Mouse (Mus musculus) left cerebral cortex, adult 9 months (tissue): ENCODE measurements around the gene Plekhm3.

Source experiments
- DNase-seq, 2 experiments: peaks; one replicate each; pipeline ENCODE4 v3.0.0; 2022; ENCODE audit warnings: low spot score in 2 of 2

Gene Plekhm3

DNA sequence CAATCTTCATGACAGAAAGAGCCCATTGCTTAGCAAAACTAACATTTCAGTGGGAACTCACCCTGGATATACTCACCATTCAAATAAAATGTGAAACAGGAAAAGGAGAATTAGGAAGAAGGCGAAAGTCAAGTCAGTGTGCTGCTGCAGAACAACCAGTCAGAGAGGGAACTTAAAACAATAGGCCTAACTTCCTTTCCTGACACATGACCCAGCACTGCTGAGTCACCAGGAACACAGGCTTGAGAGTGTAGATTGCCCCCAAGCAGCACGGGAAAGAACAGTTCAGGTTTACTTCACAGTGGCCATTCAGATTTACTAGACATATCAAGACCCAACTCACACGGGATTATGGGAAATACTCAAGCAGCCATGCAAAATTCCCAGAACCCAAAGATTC is 80.3 kb downstream of the Plekhm3 start:
- DNase-seq, result no peak

DNA sequence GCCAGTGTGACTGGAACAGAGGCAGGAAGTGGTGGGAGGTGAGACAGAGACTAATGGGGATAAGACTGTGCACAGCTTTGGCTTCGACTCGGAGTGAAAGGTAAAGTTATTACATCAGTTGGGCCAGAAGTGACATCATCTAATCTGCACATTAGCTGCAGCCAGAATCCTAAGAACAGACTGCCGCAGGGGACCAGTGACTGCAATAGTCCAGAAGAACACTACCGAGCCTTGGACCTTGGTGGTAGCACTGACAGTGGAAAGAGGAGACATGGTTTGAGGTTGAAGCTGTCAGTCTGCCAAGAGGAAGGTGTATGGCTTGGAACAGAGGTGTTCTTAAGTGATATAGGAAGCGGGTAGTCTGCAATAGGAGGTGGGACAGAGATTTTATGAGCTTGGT is 80.9 kb downstream of the Plekhm3 start:
- no peak for DNase-seq

DNA sequence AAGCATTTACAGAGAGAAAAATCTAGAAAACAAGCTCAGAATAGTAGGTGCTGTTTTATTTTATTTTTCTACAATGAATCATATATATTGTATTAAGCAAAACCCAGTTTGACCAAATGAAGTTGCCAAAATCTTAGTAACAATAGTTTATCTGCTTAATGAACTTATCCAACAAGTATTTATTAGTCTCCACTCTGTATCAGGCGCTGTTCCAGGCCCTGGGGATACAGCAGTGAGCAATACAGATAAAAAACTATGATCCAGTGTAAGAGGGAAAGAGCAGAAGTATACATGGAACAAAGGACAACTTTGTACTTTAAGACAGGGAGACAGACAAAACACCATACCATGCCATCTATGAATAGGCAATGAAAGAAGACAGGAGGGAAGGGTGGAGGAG is 81.5 kb downstream of the Plekhm3 start:
- no peak for DNase-seq

DNA sequence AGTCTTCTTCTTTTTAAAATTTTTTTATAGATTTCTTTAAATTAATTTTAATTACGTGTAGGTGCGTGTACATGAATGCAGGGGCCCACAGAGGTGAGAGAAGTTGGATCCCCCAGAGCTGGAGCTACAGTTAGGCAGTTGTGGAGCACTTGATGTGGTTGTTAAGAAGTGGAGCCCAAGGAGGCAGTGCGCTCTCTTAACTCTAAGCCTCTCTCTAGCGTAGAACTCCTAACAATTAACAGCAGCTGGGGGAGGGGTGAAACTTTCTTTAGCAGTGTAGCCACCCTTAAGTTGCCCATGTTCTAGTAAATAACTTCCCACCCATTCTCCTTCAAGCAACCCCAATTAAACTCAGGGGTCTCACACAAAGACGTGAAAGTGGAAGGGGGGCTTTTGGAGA is 84.7 kb downstream of the Plekhm3 start:
- no peak for DNase-seq

DNA sequence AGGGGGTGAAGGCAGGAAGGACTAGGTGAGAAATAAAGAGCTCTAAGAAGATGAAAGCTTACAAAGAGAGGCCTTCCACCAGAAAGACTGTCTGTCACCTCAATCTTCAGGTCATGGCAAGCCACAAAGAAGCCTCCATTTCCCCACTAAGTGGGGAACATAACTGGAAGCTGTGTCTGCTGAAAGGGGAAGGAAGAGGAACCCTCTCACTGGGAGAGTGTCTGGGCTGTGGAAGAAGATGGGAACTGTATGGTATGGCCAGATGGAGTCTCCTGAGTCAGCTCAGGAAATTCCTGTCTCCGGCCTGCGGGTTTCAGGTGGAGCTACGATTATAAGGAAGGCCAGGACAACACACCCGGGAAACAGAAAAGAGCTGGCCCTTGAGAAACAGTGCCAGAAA is 88.9 kb downstream of the Plekhm3 start:
- DNase-seq, result no peak

DNA sequence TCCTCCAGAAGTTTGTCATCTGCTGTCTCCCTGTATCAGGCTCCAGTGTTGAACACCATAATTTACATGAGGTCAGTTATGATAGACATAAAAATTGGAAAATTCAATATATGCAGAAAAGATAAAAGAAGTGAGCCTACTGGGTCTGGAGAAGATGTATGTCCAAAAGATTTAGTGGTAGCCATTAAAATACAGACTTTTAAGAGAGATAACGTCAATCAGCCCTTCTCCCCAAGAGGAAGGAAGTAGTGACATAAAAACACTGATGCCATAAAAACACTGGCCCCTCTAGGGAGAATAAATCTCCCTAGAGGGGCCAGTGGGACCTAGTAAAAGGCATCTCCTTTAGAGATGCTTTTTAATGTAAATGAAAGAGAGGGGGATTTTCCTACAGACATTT is 90.5 kb downstream of the Plekhm3 start:
- DNase-seq, result no peak

DNA sequence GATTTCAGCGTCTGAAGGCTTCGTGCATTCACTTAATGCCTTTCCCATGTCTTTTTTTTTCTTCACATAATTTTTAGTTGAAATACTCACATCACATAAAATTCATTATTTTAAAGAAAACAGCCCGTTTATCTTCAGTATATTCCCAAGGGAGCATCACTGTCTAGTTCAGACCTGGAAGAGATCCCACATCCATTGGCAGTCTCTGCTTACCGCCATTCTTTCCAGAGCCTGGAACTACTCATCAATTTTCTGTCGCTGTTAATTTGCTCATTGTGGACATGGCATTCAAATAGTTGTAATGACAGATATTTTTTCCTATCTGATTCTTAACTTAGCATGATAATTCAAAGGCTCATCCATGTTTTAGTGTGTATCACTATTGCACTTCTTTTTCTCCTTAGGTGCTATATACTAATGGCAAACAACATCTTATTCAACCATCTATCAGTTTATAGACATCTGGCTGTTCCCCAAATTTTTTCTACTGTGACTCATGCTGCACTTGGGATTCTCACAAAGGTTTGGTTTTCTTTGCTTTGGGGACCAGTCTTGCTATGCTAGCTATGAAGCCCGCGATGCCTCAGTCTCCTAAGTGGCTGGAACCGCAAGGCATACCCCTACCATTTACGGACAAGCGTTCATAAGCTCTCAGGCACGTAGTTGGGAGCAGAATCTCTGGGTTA is 96.2 kb downstream of the Plekhm3 start:
- no peak for DNase-seq

DNA sequence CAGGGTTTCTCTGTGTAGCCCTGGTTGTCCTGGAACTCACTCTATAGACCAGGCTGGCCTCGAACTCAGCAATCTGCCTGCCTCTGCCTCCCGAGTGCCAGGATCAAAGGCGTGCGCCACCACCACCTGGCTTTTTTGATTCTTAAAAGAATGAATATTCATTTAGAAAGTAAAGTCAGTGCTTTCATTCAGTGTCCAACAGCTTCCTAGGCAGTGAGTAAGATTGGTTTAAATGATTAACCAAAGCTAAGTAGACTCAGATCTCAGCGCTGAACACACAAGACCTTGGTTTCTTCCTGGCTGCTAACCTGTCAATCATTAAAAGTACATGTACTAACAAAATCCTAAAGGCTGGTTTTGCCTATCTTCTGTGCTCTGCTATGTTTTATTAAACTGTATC is 96.8 kb downstream of the Plekhm3 start:
- no peak for DNase-seq

DNA sequence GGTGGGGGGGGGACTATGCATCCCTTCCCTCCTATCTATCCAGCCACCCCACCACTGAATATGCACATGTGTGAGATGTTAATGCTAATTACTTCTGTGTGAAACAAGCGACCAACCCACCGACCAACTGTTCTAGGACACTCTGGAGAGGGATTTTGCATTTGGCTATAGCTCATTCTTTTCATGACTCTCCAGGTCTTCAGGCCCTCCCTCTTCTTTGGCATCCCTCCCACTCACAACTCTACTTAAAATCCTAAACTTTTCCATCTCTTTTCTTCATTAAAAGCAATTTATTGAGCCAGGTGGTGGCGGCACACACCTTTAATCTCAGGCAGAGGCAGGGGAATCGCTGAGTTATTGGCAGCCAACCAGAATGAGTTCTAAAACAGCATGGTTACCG is 101.8 kb downstream of the Plekhm3 start:
- DNase-seq, result no peak

DNA sequence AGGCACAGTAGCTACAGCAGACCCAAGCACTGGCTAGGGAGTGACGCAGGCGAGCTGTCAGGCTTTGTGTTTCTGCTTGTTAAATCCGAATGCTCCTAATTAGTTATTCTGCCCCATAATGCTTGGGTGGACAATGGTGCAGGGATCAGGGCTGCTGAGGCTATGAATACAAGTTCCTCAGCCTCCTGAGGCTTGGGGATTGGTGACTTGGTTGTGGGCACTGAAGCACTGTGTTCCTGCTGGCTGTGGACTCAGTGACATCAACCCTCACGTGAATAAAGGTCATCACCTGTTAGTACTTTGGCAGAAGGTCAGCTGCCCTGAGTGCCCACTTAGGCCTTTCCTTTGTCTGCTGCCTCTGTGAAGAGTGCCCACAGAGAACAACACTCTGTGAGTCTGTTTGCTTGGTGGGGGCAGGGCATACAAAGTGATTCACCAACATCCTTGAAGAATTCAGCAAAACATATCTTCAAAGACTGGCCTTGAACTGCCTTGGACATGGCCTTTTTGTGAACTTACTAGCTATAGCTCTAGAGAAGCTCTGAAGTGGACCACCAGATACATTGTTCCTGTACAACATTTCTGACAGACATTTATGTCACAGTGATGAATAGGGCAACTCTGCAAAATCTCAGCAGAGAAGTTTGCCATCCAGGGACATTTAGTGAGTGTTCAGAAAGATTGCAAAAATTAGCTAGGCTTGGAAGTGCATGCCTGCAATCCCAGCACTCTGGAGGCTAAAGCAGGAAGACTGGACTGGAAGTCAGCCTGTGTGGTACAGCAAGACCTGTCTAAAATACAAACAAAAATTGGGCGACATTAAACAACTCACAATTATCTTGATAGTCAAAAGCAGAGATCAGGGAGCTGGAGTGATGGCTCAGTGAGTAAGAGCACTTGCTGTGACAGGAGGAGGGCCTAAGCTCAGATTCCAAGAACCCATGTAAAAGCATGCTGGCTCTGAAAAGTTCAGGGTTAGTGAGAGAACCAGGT is 102.6 kb downstream of the Plekhm3 start:
- DNase-seq, result peak in 1 of 2 experiments; percentile 17

DNA sequence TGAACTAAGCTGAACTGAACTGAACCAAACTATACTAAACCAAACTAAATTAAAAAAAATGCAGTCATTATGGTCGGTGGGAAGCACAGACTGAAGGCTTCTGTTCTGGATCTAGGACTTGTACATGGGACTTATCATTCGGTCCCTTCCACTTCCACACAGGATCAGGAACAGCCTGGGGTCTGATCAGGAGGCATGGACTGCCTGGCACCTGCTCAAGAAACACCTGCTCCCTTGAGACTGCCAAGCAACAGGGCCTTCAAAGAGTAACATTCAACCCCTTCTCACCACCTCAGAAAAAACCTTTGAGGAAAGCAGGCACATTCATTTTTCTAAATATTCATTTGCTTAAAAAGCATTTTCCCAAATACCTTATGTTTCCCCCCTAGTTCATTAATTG is 103.4 kb downstream of the Plekhm3 start:
- DNase-seq, result no peak

DNA sequence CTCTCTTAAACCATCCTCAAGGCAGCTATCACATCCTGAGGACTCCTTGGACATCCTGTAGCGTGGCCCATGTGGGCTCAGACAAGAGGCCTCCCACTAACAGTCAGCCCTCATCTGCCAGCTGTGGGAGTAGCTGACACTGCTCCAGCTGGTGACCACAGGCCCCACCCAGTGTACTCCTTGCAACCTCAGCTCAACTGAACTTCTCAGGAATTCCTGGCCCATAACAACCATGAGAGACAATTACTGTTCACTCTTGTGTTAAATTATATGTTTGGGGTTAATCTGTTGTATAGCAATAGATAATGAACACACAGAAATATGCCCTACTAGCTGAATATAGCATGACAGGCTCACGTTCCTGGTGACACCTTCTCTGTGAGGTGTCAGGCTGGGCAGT is 104.4 kb downstream of the Plekhm3 start:
- DNase-seq, result no peak

DNA sequence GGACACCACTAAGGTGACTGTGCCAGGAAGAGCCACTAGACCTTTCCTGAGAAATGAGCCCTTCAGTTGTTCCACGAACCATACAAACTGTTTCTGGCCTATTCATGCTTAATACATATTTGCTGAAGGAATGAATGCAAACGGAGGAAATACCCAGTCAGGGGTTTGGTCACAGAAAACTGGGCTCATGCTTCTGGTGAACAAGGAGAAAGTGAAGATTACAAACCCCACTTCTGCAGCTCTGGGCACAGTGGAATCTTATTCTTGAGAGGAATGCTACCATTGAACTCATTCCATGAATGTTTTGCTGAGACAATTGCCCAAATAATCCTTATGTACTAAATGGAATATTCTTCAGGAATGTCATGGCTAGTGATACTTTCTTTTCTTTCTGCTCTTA is 106.3 kb downstream of the Plekhm3 start:
- DNase-seq, result no peak

DNA sequence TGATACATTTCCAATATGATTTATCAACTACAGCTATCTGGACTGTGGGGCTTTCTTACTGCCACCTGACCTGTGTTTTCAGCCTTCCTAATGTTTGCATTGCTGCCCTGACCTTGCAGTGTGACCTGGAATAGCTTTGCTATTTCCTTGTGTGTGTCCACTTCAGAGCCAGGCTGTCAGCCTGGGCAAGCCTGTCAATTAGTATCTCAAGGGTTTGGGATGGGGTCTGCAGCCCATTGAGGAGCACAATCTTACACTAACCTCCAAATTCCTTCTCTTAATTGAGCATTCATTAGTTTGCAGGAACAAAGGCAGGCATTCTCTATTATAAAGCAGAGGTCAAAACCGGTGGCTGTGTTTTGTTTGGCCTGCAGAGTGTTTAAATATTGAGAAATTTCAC is 107.6 kb downstream of the Plekhm3 start:
- no peak for DNase-seq

DNA sequence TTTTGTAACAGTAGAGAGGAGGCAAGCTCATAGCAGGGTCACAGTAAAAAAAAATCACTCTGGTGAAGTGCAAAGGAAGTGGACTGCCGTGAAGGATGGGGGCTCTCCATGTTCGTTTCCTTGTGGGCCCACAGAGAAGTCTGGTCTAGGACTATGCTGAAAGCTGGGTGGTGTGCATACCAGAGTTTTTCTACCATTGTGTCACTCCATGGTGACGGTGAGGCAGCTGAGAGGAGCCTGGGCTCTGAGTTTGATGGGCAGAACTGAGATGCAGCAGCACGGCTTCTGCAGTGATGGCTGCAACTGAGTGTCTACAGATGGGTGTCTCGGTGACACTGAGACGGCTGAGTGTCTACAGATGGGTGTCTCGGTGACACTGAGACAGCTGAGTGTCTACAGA is 108.5 kb downstream of the Plekhm3 start:
- no peak for DNase-seq

DNA sequence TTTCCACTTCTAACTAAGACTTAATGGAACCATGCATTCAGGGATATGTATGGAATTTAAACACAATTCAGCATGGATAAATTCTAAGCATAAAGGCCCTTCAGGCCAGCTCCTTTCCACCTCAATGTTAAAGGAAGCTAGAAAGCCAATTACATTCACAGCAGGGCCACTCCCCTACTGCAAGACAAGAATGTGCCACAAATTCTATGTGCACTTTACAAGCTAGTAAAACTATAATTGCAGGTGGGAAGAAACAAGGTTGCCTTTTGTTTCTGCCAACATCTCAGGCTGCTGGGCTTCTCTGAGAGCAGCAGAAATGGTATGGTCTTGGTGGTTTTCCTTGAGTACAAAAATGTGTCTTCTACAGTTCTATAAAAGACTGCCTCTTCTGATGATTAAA is 109.1 kb downstream of the Plekhm3 start:
- no peak for DNase-seq

DNA sequence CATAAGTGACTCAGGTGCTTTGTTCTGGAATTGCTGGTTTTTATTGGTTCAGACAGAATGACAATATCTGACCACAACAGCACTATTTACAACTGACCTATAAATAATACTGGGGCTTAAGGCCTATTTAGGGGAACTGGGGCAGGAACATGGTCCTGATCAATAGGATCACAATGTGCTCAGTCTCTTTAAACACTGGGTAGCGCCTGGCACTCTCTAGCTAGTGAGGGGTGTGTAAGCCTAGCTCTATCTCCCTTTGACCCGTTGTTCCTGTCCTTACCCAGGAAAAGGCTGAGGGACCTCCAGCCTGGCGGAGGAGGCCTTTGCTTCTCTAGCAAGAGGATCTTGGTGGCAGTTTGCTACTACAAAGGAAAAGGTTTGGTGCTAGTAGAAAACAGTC is 111.6 kb downstream of the Plekhm3 start:
- DNase-seq, result no peak

DNA sequence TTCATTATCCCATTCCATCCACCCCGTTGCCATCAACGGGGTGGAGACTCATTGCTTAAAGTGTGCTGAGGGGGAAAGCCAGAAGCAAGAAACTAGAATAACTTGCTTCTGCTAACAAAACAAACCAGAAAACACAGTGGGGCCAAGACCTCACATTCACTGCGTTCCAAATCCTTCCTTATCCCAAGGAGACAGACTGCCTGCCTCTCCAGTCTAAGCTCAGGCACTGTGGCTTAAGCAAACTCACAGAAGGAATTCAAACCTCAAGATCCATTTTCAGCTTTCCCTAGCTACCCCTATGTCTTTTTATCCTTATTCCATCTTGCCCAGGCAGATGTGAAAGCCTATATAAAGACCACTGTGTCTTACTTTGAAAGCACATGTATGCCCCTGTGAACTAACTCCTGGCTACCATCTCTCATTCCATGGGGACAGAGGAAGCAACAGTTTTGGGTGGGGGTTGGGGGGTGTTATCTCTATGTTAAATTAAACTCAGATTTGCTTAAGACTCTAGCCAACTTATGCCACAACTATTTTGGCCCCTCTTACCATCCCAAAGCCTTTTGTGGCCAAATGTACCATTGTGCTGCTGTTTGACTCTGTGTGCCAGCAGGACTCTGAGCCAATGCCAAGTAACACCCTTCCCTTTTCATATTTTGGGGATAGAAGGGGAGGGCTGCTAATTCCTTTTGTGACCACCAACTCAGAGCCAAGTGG is 112.6 kb downstream of the Plekhm3 start:
- DNase-seq, result no peak

DNA sequence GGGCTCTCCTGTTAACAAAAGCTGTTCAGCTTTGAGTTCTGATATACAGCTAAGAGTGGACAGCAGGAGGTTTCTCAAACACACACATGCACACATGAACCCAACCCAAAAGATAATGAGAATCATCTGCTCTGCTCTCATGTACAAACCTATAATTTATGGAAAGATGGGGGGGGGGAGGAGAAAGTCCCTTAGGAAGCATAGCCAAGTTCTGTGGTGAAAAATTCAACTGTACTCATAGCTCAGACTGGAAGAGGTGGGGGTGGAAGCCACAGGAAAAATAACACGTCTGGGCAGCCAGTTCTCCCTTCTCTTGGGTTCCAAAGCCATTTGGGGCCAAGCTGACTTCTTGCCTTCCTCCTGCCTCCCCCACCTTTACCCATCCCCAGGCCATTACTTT is 115.7 kb downstream of the Plekhm3 start:
- DNase-seq, result no peak

DNA sequence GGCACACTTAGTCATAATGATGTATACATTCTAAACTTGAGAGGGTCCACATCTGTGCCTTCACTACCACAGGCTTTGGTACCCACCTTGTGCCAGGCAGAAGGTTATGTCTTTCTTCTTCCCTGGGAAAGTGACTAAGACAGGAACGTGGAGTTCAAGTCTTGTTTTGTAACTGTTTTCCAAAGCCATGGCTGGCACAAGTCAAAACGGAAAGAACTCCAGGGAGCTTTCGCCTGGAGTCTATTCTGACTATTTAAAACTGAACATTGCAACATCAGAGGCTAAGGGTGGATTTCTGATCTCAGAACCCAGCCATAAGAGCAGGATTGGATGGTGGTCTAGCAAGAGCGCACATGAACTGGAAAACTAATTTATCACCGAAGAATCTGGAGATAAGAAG is 120.0 kb downstream of the Plekhm3 start:
- no peak for DNase-seq

DNA sequence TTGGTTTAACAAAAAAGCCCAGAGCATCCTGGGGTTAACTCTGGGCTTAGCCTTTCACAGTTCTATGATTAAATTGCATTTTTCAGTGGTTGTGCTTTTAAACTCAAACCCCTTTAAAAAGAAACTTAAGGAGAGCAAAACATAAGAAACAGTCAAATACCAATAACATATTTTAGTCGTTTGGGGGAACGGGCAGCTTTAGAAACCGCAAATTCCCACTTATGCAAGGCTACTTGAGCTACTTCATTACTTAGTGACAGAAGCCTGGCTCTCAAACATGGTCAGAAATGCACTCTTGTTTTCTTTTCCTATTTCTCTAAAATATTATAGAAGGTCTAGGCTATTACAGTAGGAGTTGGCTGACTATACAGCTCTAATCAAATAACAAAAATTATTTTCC is 120.5 kb downstream of the Plekhm3 start:
- DNase-seq, result no peak

DNA sequence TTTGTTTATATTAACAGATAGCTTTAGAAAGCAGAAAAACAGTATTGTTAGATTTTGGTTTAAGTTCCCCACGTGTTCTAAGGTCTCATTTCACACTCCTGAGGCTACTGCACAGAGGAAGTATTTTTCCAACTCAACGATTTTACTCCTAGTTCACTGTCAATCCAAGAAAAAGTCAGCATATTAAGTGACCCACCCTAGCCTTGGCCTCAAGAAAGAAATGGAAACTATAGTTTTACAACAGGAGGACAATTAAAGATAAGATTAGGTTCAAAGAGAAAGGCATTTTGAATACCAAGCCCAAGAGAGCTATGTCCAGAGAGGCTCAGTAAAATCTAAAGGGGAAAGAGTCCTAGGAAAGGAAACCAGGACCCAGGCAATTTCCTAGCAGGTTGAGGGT is 125.1 kb downstream of the Plekhm3 start:
- DNase-seq, result no peak

DNA sequence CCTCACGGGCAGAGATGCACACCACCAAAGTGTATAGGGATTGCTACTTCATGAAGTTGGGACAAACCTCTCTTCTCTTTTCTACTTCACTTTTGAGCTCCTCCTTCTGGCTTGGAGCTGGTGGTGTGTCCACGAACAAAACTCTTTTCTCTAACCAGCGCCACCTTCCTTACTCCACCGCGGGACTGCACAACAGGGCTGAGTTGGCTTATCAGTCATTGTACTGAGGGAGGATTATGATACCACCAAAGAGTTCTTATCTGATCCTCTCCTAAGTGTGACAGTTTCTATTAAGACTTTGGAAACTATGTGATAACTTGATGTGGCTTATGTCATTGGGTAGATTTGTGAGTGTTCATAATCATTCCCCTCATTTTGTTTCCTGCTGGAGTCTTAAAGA is 129.2 kb downstream of the Plekhm3 start:
- DNase-seq, result no peak
